Mouse (Mus musculus) stomach, embryonic 14.5 days (tissue): ENCODE measurements around the gene Ankfy1. TPM values are rescaled to one million over a fixed set of nuclear protein-coding genes. Genes with fewer than 3 reads are reported as not detected.

Experiments
- ATAC-seq: fragments of 200-750 bp; cut with Nextera tagmentation; 2 replicates; pipeline ENCODE4 v1.8.0; 2017; ENCODE audit warnings: low read depth, moderate TSS enrichment; ENCODE audit not compliant: insufficient number of reproducible peaks, insufficient read depth, low FRiP score
- H3K27ac ChIP-seq: fragments of 300-500 bp; sonication (generic); 2 replicates; pipeline ENCODE4 v1.5.1; 2014; ENCODE audit warnings: mild to moderate bottlenecking, low read length, moderate library complexity, mixed read lengths
- H3K27me3 ChIP-seq: fragments of 300-500 bp; sonication (generic); 2 replicates; pipeline ENCODE4 v1.6.1; 2014; ENCODE audit warnings: low read length, control low read depth, mixed read lengths; ENCODE audit not compliant: control insufficient read depth, insufficient read depth
- H3K36me3 ChIP-seq: fragments of 300-500 bp; sonication (generic); 2 replicates; pipeline ENCODE4 v1.6.1; 2014; ENCODE audit warnings: mild to moderate bottlenecking, control low read depth, low read length, moderate library complexity, mixed read lengths; ENCODE audit not compliant: control insufficient read depth, insufficient read depth
- H3K4me1 ChIP-seq: fragments of 300-500 bp; sonication (generic); 2 replicates; pipeline ENCODE4 v1.6.1; 2014; ENCODE audit warnings: low read length, control low read depth, mixed read lengths; ENCODE audit not compliant: control insufficient read depth, insufficient read depth
- H3K4me2 ChIP-seq: fragments of 300-500 bp; sonication (generic); replicated peaks from 2 replicates; pipeline ENCODE4 v1.6.1; 2014; ENCODE audit warnings: low read depth, low read length, control low read depth
- H3K4me3 ChIP-seq: fragments of 300-500 bp; sonication (generic); 2 replicates; pipeline ENCODE4 v1.5.1; 2014; ENCODE audit warnings: low read depth, low read length, control low read depth
- H3K9ac ChIP-seq: fragments of 300-500 bp; sonication (generic); replicated peaks from 2 replicates; pipeline ENCODE4 v1.6.1; 2014; ENCODE audit warnings: low read depth, mild to moderate bottlenecking, control low read depth, low read length, moderate library complexity, mixed read lengths
- H3K9me3 ChIP-seq: fragments of 300-500 bp; sonication (generic); 2 replicates; pipeline ENCODE4 v1.6.1; 2016; ENCODE audit warnings: low read depth, low read length, control low read depth; ENCODE audit not compliant: control insufficient read depth
- WGBS: fragments of 180-500 bp; shearing (Covaris S2); extraction: QIAGEN DNeasy Blood & Tissue Kit; methylation state at CpG from one replicate; pipeline ENCODE4 v1.1.7; 2014; 5-methylcytosine and 5-hydroxymethylcytosine counted together
- polyA plus RNA-seq: library from polyadenylated mRNA; unstranded; fragments of >200 nt; fragmentation: Nextera tagmentation; extraction: Ambion mirVana; gene quantifications from 2 replicates; pipeline ENCODE4 v1.2.1, GENCODE M21; 2014

Gene Ankfy1
- polyA plus RNA-seq, 1 experiment from 2014 or later: 36.4 TPM

DNA sequence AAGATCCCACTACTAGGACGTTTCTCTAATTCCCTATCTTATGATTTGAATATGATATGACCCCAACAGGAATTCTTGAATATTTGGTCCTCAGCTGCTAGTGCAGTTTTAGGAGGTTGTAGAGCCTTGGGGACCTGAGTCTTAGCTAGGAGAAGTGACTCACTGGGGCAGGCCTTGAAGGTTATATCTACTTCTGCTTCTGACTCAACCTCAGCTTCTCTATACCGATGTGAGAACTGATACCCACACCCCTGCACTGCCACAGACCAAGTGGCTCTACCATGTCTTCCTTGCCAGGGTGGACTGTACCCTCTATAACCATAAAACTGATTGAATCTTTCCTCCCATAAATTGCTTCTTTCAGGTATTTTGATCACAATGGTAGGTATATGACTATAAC, 92.3 kb downstream of the Ankfy1 start:
- Histone ChIP-seq H3K9me3 (no peaks in the 10 kb centered on the region), H3K4me3 (no peak overlapping the region), H3K4me2 (no peak overlapping the region), H3K27ac (no peak overlapping the region), H3K36me3 (no peaks in the 10 kb centered on the region), H3K9ac (no peak overlapping the region), H3K4me1 (no peaks in the 10 kb centered on the region), H3K27me3 (no peaks in the 10 kb centered on the region)
- no peak for ATAC-seq
- 72% methylated on average over 2 of the region's 2 CpGs for WGBS

DNA sequence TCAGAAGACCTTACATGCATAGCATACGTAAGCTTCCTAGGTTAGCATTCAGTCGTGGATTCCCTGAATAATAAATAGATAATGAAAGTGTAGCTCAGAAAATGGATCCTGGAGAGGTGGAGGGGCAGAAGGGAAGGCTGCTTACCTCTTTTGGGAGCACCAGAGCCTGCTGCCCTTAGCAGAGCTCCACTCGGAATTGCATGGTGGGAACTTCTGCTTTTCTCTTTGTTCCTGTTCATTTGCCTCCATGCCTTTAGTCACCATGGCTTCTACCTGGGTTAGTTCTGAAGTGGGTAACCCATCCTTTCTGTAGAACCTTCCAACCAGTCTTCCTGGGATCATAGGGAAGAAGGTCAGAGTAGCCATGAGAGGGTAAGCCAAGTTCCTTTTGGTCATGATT, 92.7 kb downstream of the Ankfy1 start:
- WGBS: 77% methylated on average over 3 of the region's 3 CpGs
- ATAC-seq: no peak

DNA sequence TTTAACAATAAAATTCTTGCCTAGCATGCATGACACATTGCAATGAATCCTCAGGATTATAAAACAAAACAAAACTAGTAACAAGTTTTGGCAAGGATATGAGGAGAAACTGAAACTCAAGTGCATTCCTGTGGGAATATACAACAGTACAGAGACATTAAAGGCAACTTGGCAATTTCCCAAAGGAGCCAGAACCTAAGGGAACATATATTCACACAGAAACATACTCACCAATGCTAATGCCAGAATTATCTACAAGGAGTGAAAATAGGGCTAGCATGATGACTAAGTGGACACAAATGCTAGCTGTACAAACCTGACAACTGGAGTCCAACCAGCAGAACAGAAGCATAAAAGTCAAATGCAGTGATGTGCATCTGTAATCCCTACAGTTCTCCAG, 102.2 kb downstream of the Ankfy1 start:
- ATAC-seq: no peak
- no peaks in the 10 kb centered on the region for H3K4me1 ChIP-seq
- H3K9me3 ChIP-seq: no peaks in the 10 kb centered on the region
- no peak overlapping the region for H3K9ac ChIP-seq
- no peak overlapping the region for H3K4me2 ChIP-seq
- no peak overlapping the region for H3K4me3 ChIP-seq
- no peaks in the 10 kb centered on the region for H3K36me3 ChIP-seq
- H3K27me3 ChIP-seq: no peaks in the 10 kb centered on the region
- H3K27ac ChIP-seq: no peak overlapping the region

More for the DNA sequence above, 92.7 kb downstream of the Ankfy1 start:
- H3K27me3 ChIP-seq: no peaks in the 10 kb centered on the region
- H3K27ac ChIP-seq: no peak overlapping the region
- H3K4me1 ChIP-seq: no peaks in the 10 kb centered on the region
- H3K9ac ChIP-seq: no peak overlapping the region
- H3K4me2 ChIP-seq: no peak overlapping the region
- H3K9me3 ChIP-seq: no peaks in the 10 kb centered on the region
- H3K4me3 ChIP-seq: no peak overlapping the region
- H3K36me3 ChIP-seq: no peaks in the 10 kb centered on the region

DNA sequence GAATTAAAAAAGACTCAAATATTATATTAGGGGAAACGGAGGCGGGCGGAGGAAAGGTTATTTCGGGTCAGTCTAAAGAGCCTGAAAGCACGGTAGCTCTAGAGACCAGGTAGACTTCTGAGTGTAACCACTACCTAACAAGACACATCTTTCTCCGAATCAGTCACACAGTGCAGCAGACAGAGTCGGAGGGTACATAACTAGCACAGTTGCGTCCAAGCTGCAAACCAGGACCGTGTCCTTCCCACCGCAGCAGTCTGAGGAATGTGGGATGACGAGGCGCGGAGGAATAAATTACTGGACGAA, 105.3 kb downstream of the Ankfy1 start:
- H3K36me3 ChIP-seq: no peaks in the 10 kb centered on the region
- 19% methylated on average over 14 of the region's 14 CpGs for WGBS
- H3K9ac ChIP-seq: peak overlapping the region; percentile 66
- peak overlapping the region; percentile 68; the same call in 1 of the 2 replicates for H3K27ac ChIP-seq
- peak overlapping the region; percentile 73 for H3K4me2 ChIP-seq
- H3K9me3 ChIP-seq: no peaks in the 10 kb centered on the region
- H3K4me3 ChIP-seq: peak overlapping the region; percentile 78
- ATAC-seq: peak; percentile 50; the same call in 1 of the 2 replicates
- H3K4me1 ChIP-seq: 0 out of 2 replicates have a peak, but pooled peaks cover 3% of the 10 kb centered on the region
- no peaks in the 10 kb centered on the region for H3K27me3 ChIP-seq

DNA sequence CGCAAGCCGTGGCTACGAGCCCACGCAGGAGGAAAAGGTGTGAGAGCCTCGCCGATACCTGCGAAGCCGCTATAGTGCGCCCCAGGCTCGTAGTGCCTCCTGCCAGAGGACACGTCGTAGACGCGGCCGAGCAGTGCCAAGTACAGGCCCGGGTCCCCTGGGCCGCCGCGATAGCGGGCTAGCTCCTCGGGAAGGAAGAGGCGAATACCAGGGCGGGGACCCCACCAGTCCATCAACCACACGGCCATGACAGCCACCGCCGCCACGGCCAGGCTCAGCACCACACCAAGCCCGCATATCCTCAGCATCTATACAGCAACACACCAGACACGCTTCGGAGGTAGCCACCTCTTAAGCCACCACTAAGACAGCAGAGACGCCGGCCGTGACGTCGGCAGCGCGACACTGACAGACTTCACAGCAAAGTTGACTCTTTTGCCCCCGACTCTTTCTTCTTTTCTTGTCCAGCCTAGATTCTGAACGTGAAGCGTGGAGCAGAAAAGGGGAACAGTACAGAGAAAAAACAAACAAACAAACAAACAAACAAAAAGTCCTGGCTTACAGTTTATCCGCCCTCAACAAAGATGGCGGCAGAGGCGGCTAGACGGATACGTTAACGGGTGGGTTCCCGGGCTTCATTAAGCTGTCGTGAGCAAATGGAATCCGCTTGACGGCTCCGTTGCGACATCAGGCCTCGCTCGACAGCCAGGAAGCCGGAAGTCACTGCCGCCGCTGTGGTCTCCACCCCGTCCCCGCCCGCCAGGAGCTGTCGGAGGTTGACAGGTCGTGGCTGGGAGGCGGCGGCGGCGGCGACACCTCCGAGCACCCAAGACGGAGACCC, 105.9 kb downstream of the Ankfy1 start, which contains the start of the genes Cyb5d2 and Zzef1:
TSS of gene Cyb5d2 (minus strand) at position 688 of the 841 bp plus-strand sequence.
TSS of gene Zzef1 (plus strand) at position 772 of the 841 bp plus-strand sequence.
- no peaks in the 10 kb centered on the region for H3K9me3 ChIP-seq
- 0 out of 2 replicates have a peak, but pooled peaks cover 3% of the 10 kb centered on the region for H3K4me1 ChIP-seq
- peak within 1 kb of the TSS; percentile 68 for H3K27ac ChIP-seq
- no peaks in the 10 kb centered on the region for H3K36me3 ChIP-seq
- H3K27me3 ChIP-seq: no peaks in the 10 kb centered on the region
- ATAC-seq: peak; percentile 96
- H3K9ac ChIP-seq: peak within 1 kb of the TSS; percentile 66
- peak within 1 kb of the TSS; percentile 78 for H3K4me3 ChIP-seq
- WGBS: under 1% methylated on average over 69 of the region's 69 CpGs
- peak within 1 kb of the TSS; percentile 78 for H3K4me2 ChIP-seq

DNA sequence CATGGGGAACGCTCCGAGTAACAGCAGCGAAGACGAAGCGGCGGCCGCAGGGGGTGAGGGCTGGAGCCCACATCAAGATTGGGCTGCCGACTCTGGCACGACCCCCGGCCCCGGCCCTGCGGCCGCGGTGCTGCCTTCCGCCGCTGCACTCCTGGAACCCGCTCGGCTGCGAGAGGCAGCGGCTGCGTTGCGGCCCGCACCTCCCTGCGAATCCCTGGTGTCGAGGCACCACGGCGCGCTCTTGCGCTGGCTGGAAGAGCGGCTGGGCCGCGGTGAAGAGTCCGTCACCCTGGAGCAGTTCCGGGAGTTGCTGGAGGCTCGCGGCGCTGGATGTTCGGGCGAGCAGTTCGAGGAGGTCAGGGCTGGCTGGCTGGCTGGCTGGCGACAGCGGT, 106.5 kb downstream of the Ankfy1 start:
- H3K27ac ChIP-seq: no peak overlapping the region
- ATAC-seq: peak; percentile 44; the same call in 1 of the 2 replicates
- no peaks in the 10 kb centered on the region for H3K27me3 ChIP-seq
- no peaks in the 10 kb centered on the region for H3K9me3 ChIP-seq
- peak overlapping the region; percentile 78 for H3K4me2 ChIP-seq
- H3K9ac ChIP-seq: peak overlapping the region; percentile 66
- H3K4me1 ChIP-seq: 0 out of 2 replicates have a peak, but pooled peaks cover 3% of the 10 kb centered on the region
- H3K4me3 ChIP-seq: peak overlapping the region; percentile 78
- WGBS: under 1% methylated on average over 41 of the region's 42 CpGs
- H3K36me3 ChIP-seq: no peaks in the 10 kb centered on the region

DNA sequence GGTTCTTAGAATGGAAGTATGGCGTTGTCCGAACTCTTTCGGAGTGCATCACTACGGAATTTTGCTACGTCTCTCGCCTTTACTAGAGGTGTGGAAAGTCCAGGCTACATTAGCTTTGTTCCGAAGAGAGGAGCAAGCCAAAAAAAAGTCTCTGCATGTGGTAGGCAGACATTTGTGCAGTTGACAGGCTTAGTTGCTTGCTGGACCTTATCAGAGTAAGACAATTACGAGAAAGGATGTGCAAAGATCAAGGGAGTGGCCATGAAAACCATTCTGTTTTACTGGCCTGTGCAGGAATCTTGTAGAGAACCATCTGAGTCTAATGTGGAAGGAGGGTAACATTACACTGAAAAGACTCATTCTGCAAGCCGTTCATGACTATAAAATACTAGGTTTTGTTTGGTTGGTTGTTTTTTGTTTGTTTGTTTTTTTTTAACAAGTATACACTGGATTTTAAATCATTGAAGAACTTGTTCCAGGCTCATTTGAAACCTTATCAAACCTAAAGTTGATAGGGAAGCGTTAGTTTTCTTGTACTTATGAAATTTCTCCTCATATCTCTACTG, 107.0 kb downstream of the Ankfy1 start:
- peak overlapping the region; percentile 66 for H3K9ac ChIP-seq
- no peaks in the 10 kb centered on the region for H3K27me3 ChIP-seq
- peak overlapping the region; percentile 78 for H3K4me2 ChIP-seq
- ATAC-seq: no peak
- 18% methylated on average over 10 of the region's 10 CpGs for WGBS
- no peaks in the 10 kb centered on the region for H3K9me3 ChIP-seq
- no peak overlapping the region for H3K27ac ChIP-seq
- H3K4me3 ChIP-seq: peak overlapping the region; percentile 78
- H3K4me1 ChIP-seq: 0 out of 2 replicates have a peak, but pooled peaks cover 3% of the 10 kb centered on the region
- no peaks in the 10 kb centered on the region for H3K36me3 ChIP-seq

DNA sequence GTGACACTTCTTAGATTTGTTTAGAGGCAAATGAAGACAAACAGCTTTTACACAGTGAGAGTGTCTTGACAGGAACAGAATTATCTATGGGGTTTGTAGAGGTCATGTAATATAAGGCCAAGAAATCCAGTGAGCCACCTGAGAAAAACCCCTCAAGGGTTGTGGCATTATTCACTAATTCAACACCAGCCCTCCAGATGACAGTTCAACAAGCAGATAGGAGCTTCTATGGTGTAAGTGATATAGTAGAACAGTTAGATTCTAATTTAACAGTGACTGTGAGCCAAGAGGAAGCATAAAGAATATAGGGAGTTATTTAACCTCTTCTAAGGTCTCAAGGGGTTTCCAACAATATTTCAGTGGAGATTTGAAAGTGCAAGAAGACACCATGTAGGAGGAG, 108.3 kb downstream of the Ankfy1 start:
- H3K4me2 ChIP-seq: no peak overlapping the region
- no peak overlapping the region for H3K27ac ChIP-seq
- H3K9ac ChIP-seq: no peak overlapping the region
- H3K4me3 ChIP-seq: no peak overlapping the region
- 0 out of 2 replicates have a peak, but pooled peaks cover 3% of the 10 kb centered on the region for H3K4me1 ChIP-seq
- no peaks in the 10 kb centered on the region for H3K36me3 ChIP-seq
- H3K9me3 ChIP-seq: no peaks in the 10 kb centered on the region
- no peak for ATAC-seq
- no peaks in the 10 kb centered on the region for H3K27me3 ChIP-seq
